20 mouse cellular contexts compared by ENCODE assay signal in the genomic region with DNA sequence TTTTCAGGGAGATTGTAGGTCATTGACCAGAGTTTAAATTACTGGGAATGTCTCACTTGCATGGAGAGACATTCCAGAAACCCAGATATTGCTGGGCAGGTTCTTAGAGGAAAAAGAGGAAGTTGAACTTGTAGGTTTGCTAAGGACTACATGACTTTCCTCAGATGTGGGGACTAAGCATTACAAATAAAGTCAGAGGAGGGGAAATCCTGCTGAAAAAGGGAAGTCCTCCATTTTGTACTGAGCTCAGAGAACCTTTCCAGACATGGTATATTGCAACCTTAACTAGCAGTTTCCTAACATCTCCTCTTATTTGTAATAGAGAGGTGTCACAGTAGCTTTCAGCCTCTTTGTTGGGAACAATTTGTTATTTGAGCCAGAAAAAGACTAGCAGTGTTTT.
"Had no signal": no experiment of that assay in that cellular context is flagged by ENCODE, and none has a peak within 500 bp of the region (broad histone marks: within the 10 kb centered on the region; RNA-seq: fewer than 3 reads in every experiment).

No protein-coding gene starts in this region.

- H3K4me2 ChIP-seq: lung, embryonic 15.5 days; midbrain, embryonic 12.5 days; midbrain, embryonic 15.5 days; neural tube, embryonic 13.5 days had no signal

- DNase-seq: kidney, adult 2 months; kidney, postnatal 25 days; layer of hippocampus, postnatal 36 days; lung, adult 18-20 months; lung, postnatal 10 days; lung, postnatal 36 days; right cerebral cortex, postnatal 4 days; thymus, adult 2 months; thymus, postnatal 14 days; thymus, postnatal 4 days had no signal

- H3K27me3 ChIP-seq: lung, embryonic 15.5 days; midbrain, embryonic 12.5 days; midbrain, embryonic 15.5 days; neural tube, embryonic 13.5 days had no signal

- H3K36me3 ChIP-seq: lung, embryonic 15.5 days; midbrain, embryonic 12.5 days; midbrain, embryonic 15.5 days; neural tube, embryonic 13.5 days had no signal

- ATAC-seq: midbrain, embryonic 15.5 days had no signal

- H3K4me3 ChIP-seq: layer of hippocampus, adult 2 months; left cerebral cortex, adult 2 months; lung, embryonic 15.5 days; midbrain, embryonic 12.5 days; midbrain, embryonic 15.5 days; myocyte; neural tube, embryonic 13.5 days had no signal

- H3K27ac ChIP-seq: kidney, postnatal 0 days; layer of hippocampus, adult 2 months; left cerebral cortex, adult 2 months; liver, embryonic 14.5 days; lung, embryonic 15.5 days; midbrain, embryonic 12.5 days; midbrain, embryonic 15.5 days; neural tube, embryonic 13.5 days; stomach, postnatal 0 days had no signal

- H3K9ac ChIP-seq: liver, embryonic 14.5 days; lung, embryonic 15.5 days; midbrain, embryonic 12.5 days; midbrain, embryonic 15.5 days; neural tube, embryonic 13.5 days had no signal

- H3K4me1 ChIP-seq: lung, embryonic 15.5 days; midbrain, embryonic 12.5 days; midbrain, embryonic 15.5 days; neural tube, embryonic 13.5 days had no signal

- H3K9me3 ChIP-seq: lung, embryonic 15.5 days; midbrain, embryonic 12.5 days; midbrain, embryonic 15.5 days; neural tube, embryonic 13.5 days had no signal
